Mouse (Mus musculus) Patski (cell line): ENCODE data around the gene Tcf25. TPM values are rescaled to one million over a fixed set of nuclear protein-coding genes. Genes with fewer than 3 reads are reported as not detected.
"Not testable (repeated sequence)": the region's sequence is repeated elsewhere in the genome, so short reads cannot be mapped to it uniquely, and the experiment has no call there.

Source experiments
- ATAC-seq: fragments of 100-300 bp; one replicate; pipeline ENCODE4 v1.8.0; 2021
- CTCF ChIA-PET: fragments of 350-600 bp; sonication (Branson Sonifier 250); formaldehyde crosslinking; loops from one replicate; lab custom pipeline; 2022; ENCODE audit warnings: inconsistent platforms; lab: Charles Lee
- POLR2A ChIA-PET: fragments of 350-600 bp; sonication (Branson Sonifier 250); formaldehyde crosslinking; loops from one replicate; lab custom pipeline; 2022; ENCODE audit warnings: antibody characterized with exemption, inconsistent platforms; lab: Charles Lee
- DNase-seq: peaks from one replicate; pipeline ENCODE4 v3.0.0-alpha.2; 2011; ENCODE audit warnings: low read depth, low spot score
- H3K27me3 ChIP-seq: fragments of 371-371 bp; one replicate; pipeline ENCODE4 v1.5.1; 2021
- CTCF ChIP-seq: fragments of 100-300 bp; IDR thresholded peaks from one replicate; pipeline ENCODE4 v1.5.1; 2021
- in situ Hi-C: fragments of 300-500 bp; cut with MboI; formaldehyde crosslinking; loops from 3 replicates; pipeline ENCODE4 v1.11.1; 2018; ENCODE audit warnings: low pct_unique_long_range_greater_than_20kb, mixed read lengths
- polyA plus RNA-seq: library from polyadenylated mRNA; unstranded; gene quantifications from one replicate; pipeline ENCODE4 v1.2.3, GENCODE M21; 2021

The Tcf25 gene
- polyA plus RNA-seq, 1 experiment from 2014 or later = 232 TPM

DNA sequence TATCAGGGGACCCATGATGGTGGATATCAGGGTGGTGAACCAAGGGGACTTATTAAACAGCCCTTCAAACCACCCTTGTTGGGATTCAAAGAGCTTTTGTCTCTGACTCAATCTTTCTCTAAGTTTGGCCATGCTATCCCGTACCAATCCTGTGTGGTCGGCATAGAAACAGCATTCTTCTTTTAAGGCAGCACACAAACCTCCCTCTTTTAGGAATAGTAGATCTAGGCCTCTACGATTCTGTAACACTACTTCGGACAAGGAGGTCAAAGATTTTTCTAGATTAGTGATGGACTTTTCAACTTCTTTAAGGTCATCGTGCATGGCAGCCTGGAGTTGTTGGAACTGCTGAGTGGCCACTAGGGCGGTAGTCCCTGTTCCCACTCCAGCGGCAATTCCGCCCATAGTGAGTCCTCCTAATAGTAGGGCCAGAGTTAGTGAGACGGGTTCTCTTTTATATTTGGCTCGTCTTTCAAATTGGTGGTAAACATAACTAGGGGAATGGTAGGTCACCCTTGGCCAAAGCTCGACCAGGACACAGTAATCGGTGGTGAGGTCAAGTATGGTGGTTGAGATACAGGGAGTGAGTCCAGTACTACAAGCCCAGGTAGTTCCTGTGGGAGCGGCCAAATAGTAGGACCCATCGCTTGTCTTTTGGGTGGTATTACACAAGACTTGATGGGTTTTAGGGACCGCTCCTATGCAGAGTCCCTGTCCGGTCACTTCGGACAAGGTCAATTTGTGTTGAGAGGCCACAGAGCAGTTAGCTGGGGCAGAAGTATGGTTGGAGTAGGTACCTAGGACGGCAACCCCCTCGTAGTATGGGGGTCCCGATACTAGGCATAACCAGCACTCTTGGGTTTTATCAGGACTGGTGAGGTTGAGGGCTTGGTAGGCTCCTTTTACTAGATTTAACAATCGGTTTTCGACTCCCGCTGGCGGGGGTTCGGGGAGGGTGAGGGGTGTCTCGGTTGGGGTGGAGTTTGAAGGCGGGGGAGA is 53.3 kb downstream of the Tcf25 start:
- POLR2A ChIA-PET = no interaction called here
- CTCF ChIA-PET = no interaction called here
- H3K27me3 ChIP-seq = peaks cover 2% of the 10 kb centered on the region
- ATAC-seq (no peak), DNase-seq (no peak)
- in situ Hi-C loops = no loop called here
- no peak for TF ChIP-seq CTCF

DNA sequence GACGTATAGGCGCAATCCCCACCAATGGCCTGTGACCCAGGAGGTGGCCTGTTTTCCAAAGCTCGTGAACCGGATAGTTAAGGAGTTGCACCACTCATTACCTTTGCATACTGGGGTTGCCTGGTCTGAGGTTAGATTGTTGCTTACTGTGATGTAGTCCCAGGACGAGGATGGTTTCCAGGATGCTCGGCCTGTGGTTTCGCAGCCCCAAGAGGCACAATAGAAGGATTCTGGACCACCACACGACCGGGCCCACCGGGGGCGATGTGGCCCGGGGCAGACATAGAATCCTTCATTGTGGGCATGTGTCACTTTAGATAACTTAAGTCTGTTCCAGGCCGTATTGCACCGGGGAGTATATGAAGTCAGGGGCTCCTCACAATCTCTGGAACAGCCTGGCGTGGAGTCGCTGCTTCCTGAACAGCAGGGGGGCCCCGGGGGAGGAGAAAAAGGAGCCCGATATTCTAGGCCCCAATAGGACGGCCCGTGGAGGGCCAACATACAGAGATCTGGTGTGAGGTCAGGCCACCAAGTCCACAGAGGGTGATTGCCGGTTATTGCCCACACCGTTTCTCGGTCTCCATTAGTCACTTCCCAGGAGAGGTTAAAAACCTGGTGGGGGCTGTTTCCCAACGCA is 54.2 kb downstream of the Tcf25 start:
- H3K27me3 ChIP-seq = peaks cover 2% of the 10 kb centered on the region
- TF ChIP-seq CTCF = no peak
- CTCF ChIA-PET = no interaction called here
- in situ Hi-C loops = no loop called here
- POLR2A ChIA-PET = no interaction called here
- DNase-seq (no peak), ATAC-seq (no peak)

DNA sequence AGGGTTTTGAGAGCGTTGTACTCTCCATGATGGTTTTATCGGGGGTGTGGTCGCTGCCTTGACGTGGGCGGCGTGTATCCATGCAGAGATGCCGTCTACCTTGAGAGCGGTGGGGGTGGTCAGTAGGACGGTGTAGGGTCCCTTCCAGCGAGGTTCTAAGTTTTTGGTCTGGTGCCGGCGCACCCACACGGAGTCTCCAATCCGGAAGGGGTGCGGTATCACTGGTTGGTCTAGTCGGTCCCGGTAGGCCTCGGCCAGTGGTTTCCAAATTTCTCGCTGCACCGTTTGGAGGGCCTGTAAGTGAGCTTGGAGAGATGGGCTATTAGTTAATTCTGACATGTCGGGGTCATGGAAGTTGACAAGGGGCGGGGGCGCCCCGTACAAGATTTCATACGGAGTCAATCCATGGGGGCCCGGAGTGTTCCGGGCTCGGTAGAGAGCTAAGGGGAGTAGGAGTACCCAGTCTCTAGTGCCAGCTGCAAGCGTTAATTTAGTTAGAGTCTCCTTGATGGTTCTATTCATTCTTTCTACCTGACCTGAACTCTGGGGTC is 54.9 kb downstream of the Tcf25 start:
- in situ Hi-C loops = no loop called here
- peaks cover 2% of the 10 kb centered on the region for H3K27me3 ChIP-seq
- DNase-seq (no peak), ATAC-seq (no peak)
- ChIA-PET POLR2A (no interaction called here), CTCF (no interaction called here)
- no peak for TF ChIP-seq CTCF

DNA sequence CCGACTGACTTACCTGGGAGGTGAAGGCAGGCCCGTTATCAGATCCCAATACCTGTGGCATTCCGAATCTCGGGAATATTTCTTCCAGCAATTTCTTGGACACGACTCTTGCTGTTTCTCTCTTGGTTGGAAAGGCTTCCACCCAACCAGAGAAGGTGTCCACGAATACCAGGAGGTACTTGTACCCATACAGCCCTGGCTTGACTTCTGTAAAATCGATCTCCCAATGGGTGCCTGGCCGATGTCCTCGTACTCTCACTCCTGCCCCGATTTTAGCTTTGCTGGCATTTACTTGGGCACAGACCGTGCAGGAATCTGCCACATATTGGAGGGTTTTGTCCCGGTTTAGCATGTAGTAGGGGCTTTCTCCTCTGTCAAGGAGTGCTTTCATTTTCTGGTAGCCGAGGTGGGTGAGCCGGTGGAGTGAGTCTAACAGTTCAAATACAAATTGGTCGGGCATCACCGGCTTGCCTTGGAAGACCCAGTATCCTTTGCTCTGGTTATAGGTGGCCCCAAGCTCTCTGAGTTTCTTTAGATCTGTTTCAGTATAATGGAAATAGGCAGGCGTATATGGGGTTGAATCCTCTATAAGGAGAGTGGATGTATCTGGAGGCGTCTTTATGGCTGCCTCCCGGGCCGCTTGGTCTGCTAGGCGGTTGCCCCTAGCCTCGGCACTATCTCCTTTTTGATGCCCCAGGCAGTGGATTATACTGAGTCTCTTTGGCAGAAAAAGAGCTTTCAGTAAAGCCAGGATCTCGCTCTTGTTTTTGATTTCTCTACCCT is 55.6 kb downstream of the Tcf25 start:
- in situ Hi-C loops = no loop called here
- ChIA-PET POLR2A (no interaction called here), CTCF (no interaction called here)
- DNase-seq = no peak
- ATAC-seq = no peak
- H3K27me3 ChIP-seq = peaks cover 2% of the 10 kb centered on the region
- TF ChIP-seq CTCF = no peak

DNA sequence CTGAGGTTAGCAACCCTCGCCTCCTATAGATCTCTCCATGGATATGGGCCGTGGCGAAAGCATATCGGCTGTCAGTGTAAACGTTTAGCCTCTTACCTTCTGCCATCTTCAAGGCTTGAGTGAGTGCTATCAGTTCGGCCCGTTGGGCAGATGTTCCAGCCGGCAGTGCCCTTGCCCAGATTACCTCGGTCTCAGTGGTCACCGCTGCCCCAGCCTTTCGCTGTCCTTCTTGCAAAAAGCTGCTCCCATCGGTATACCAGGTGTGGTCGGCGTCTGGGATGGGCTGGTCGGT is 56.1 kb downstream of the Tcf25 start:
- CTCF ChIA-PET, ATAC-seq, DNase-seq, in situ Hi-C loops, POLR2A ChIA-PET, H3K27me3 ChIP-seq: not testable (repeated sequence)

DNA sequence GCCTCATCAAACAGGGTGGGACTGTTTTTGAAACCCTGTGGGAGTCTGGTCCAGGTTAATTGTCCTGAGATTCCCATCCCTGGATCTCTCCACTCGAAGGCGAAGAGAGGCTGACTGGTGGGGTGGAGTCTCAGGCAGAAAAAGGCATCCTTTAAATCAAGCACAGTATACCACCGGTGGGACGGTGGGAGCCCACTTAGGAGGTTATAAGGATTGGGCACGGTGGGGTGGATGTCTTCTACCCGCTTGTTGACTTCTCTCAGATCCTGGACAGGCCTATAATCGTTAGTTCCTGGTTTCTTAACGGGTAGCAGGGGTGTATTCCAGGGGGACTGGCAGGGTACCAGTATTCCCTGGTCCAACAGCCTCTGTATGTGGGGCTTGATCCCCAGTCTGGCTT is 57.4 kb downstream of the Tcf25 start:
- CTCF ChIA-PET, DNase-seq, POLR2A ChIA-PET, in situ Hi-C loops, ATAC-seq, H3K27me3 ChIP-seq: not testable (repeated sequence)

DNA sequence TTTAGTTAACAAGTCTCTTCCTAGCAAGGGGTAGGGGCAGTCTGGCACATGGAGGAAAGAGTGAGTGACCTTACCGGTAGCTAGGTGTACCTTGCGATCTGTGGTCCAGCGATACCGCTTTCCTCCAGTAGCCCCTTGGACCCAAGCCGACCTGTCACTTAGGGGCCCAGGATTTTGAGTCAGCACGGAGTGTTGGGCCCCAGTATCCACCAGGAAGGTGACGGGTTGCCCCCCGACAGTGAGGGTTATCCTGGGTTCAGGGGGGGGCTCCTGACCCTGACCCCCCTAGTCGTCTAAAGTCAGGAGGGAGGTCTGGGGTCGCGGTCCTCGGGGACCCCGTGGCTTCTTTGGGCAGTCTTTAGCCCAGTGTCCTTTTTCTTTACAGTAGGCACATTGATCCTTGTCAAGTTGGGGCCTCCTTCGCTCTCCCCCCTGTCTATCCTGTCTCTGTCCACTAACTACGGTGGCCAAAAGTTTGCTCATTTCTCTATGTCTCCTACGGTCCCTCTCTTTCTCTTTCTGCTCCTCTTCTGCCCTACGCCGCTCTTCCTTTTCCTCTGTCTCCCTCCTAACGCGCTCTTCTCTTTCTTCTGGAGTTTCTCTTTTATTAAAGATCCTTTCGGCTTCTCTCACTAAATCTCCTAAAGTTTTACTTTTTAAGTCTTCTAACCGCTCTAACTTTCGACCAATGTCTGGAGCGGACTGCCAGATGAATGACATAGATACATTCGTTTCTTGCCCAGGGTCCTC is 58.2 kb downstream of the Tcf25 start:
- no peak for TF ChIP-seq CTCF
- in situ Hi-C loops = no loop called here
- CTCF ChIA-PET = no interaction called here
- no peaks in the 10 kb centered on the region for H3K27me3 ChIP-seq
- DNase-seq (no peak), ATAC-seq (no peak)
- POLR2A ChIA-PET = no interaction called here

DNA sequence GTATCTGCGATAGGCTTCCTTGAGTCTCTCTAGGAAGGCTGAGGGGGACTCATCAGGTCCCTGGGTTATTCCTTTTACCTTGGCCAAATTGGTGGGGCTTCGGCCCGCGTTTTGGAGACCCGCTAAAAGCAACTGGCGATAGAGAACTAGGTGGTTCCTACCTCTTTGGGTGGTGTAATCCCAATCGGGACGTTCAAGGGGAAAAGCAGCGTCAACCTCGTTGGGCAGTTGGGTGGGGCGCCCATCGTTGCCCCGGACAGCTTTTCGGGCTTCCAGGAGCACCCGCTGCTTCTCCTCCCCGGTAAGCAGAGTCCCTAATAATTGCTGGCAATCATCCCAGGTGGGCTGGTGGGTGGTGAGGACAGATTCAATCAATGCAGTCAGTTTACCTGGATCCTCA is 58.8 kb downstream of the Tcf25 start:
- ATAC-seq (no peak), DNase-seq (no peak)
- ChIA-PET POLR2A (no interaction called here), CTCF (no interaction called here)
- TF ChIP-seq CTCF = no peak
- in situ Hi-C loops = no loop called here
- no peaks in the 10 kb centered on the region for H3K27me3 ChIP-seq

DNA sequence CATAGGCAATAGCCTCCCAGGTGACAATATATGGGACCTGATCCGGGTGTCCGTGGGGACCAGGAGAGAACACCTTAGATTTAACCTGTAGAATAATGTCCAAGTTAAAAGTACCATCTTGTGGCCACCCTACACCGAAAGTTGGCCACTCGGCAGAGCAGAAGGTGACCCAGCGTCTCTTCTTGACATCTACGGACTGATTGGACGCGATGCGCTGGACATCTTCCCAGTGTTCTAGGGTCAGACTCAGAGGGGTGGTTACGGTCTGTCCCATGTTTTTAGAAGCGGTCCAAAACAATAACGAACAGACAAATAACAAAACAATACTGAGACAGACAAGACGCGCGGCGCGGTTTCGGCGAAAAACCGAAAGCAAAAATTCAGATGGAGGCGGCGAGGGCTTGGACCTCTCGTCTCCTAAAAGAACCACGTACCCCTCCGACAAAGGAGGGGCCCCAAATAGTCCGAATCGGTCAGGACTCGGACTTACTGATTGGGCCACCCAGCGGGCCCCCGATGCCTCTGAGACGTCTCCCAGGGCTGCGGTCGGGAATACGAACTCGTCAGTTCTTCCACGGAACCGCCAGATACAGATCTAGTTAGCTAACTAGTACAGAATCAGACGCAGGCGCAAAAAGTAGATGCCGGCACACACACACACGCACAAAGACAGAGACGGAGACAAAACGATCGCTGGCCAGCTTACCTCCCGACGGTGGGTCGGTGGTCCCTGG is 59.9 kb downstream of the Tcf25 start:
- ATAC-seq, CTCF ChIA-PET, POLR2A ChIA-PET, H3K27me3 ChIP-seq, DNase-seq, in situ Hi-C loops: not testable (repeated sequence)

DNA sequence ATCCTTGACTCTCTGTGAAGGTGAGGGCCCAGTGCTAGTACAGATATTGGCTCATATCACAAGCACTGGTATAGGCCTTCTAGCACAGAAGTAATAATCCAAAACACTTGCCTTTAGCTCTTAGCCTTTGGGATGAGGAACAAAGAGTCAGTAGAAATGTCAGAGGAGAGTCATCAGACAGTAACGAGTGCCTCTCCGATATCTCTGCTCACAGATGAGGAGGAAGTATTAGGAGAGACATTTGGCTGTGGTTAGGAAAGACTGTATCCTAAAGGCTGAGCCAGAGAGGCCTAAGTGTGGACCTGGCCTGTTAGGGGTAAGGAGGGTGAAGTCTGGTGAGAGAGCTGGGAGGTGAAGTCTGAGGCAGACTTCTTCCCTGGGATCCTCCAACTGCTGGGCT is 68.2 kb downstream of the Tcf25 start:
- CTCF ChIA-PET = interaction anchor here (2.0 kb wide), 1 partner anchor 36 kb away, joined by 7 read pairs; the partner anchor contains the start of gene Mc1r
- ATAC-seq = no peak
- H3K27me3 ChIP-seq = peaks cover 5% of the 10 kb centered on the region
- TF ChIP-seq CTCF = no peak
- DNase-seq = no peak
- POLR2A ChIA-PET = no interaction called here
- in situ Hi-C loops = no loop called here
